7 mouse cellular contexts compared by ENCODE assay signal in the genomic region with DNA sequence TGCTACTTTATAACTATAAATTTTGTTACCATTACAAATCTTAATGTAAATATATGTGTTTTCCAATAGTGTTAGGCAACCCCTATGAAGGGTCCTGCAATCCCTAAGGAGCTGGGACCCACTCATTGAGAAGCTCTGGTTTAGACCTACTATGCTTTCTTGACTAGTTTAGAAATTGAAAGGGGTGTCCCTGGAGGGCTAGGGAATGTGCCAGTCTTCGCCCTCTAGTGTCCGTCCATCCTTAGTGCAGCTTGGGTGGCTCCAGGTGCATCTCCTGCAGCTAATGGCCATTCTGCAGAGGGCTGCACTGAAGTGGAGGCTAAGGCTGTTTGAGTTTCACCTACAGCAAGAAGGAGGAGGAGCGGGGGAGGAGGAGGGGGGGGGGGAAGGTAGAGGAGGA.
DNase-seq lines count a peak whose midpoint lies in the region; ATAC-seq lines count a peak whose summit lies in the region.

No protein-coding gene starts in this region.

- H3K36me3 ChIP-seq in midbrain, embryonic 11.5 days (ENCODE audit: control insufficient read depth, insufficient read depth, low read length): no peaks in the 10 kb centered on the region

- H3K9me3 ChIP-seq in midbrain, embryonic 11.5 days (ENCODE audit: control insufficient read depth, low read length): no peaks in the 10 kb centered on the region

- no peaks in the 10 kb centered on the region for H3K27me3 ChIP-seq in midbrain, embryonic 11.5 days (ENCODE audit: control insufficient read depth, insufficient read depth, low read length)

- WGBS in midbrain, embryonic 11.5 days: 0% methylated on average over 2 of the region's 3 CpGs

- no peak overlapping the region for H3K27ac ChIP-seq in midbrain, embryonic 11.5 days (ENCODE audit: low read depth, low read length)

- peak; percentile 27; the same call in 1 of the 2 replicates for ATAC-seq in midbrain, embryonic 11.5 days (ENCODE audit: low FRiP score)

- DNase-seq in right cerebral cortex, adult 2 months (ENCODE audit: low spot score in 2 of 2): peak; percentile 36 to 50
- no peak for DNase-seq in right cerebral cortex, postnatal 4 days
- peak; percentile 62 for DNase-seq in adrenal gland, postnatal 14 days
- peak; percentile 55 for DNase-seq in embryo, embryonic 11 days
- peak; percentile 39 to 68 for DNase-seq in kidney, postnatal 36 days
- DNase-seq in midbrain, embryonic 11.5 days (ENCODE audit: low spot score, missing footprints): peak; percentile 84
- DNase-seq in thymus, postnatal 14 days: peak; percentile 65

- H3K4me1 ChIP-seq in midbrain, embryonic 11.5 days (ENCODE audit: control insufficient read depth, insufficient read depth, low read length): 0 out of 2 replicates have a peak, but pooled peaks cover 2% of the 10 kb centered on the region

- no peak overlapping the region for H3K4me2 ChIP-seq in midbrain, embryonic 11.5 days

- H3K4me3 ChIP-seq in midbrain, embryonic 11.5 days (ENCODE audit: low read depth, low read length): no peak overlapping the region

- no peak overlapping the region for H3K9ac ChIP-seq in midbrain, embryonic 11.5 days (ENCODE audit: low read length)
